Mouse (Mus musculus) heart, postnatal 0 days (tissue): ENCODE results near the gene Atp6v1f.

ENCODE experiments used
- CTCF ChIP-seq: IDR thresholded peaks from 2 replicates; pipeline ENCODE4 v1.5.1; 2016; ENCODE audit warnings: antibody characterized with exemption, control low read depth, low read depth
- EP300 ChIP-seq: IDR thresholded peaks from 2 replicates; pipeline ENCODE4 v1.6.1; 2016; ENCODE audit warnings: antibody characterized with exemption, low read depth

DNA sequence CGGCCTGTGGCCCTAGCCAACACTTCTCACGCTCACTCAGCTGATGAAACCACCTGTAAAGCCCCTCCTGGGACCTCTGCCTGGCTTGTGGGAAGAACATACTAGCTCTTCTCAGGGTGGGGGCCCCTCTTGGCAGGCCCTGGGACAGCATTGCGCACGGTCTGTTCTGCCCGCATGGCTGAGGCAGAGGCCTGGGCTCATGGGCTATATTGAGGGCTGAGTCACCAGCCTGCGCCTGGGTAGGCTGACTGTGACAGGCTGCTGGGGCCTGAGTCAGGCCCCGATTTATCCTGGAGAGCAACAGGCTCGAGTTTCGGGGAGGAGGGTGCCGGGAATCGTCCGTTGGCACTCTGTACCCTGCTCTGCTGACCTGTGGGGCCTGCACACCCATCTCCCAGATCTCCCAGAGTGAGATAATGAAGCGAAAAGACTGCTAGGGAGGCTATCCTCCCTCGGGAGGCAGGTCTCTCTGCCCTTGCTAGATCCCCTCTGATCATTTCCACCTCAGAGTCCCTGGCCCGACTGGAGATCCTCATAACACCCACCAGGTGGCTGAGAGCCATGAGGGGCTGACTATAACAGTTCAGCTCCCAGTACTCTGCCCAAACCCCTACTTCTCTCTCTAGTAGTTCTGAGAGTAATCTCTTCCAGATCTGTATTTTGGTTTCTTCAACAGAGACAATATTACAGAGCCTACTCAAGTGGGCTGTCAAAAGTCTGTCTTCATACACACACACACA lies 36.7 kb upstream of the Atp6v1f start:
- TF ChIP-seq CTCF (peak; percentile 10; the same call in 1 of the 2 replicates), EP300 (no peak)
